Mouse (Mus musculus) ES-Bruce4 (cell line): ENCODE results near the gene Myh9.
"Not testable (repeated sequence)": the region's sequence is repeated elsewhere in the genome, so short reads cannot be mapped to it uniquely, and the experiment has no call there.

Experiments
- CTCF ChIP-seq: IDR thresholded peaks from one replicate; pipeline ENCODE4 v1.8.1; 2011; ENCODE audit warnings: low read depth, low read length
- POLR2A ChIP-seq: IDR thresholded peaks from one replicate; pipeline ENCODE4 v1.8.1; 2011; ENCODE audit warnings: low read length; ENCODE audit not compliant: insufficient read depth

DNA sequence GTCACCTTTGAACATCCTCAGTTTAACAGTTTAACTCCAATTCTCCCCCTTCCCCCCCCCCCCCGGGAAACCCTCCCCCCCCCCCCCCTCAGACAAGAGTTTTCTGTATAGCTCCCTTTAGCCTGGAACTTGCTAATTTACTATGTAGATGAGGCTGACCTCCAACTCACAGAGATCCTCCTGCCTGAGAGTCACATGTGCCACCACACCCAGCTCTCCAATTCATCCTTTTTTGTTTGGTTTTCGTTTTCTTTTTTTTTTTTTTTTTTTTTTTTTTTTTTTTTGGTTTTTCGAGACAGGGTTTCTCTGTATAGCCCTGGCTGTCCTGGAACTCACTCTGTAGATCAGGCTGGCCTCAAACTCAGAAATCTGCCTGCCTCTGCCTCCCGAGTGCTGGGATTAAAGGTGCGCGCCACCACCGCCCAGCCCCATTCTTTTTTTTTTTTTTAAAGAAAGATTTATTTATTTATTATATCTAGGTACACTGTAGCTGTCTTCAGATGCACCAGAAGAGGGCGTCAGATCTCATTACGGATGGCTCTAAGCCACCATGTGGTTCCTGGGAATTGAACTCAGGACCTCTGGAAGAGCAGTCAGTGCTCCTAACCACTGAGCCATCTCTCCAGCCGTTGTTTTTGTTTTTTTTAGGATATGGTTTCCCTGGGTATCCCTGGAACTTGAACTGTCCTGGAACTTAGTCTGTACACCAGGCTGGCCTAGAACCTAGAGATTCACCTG lies 25.4 kb upstream of the Myh9 start:
- not testable (repeated sequence) for TF ChIP-seq POLR2A, CTCF
